Mouse (Mus musculus) erythroblast, embryonic 14.5 days (primary cell): Measurements from ENCODE around the gene Fank1.

Experiments
- GATA1 ChIP-seq: IDR thresholded peaks from 2 replicates; pipeline ENCODE4 v1.6.1; 2012; ENCODE audit warnings: low read length, inconsistent platforms, mixed read lengths
- TAL1 ChIP-seq: IDR thresholded peaks from 3 replicates; pipeline ENCODE4 v1.6.1; 2012; ENCODE audit warnings: low read length, inconsistent platforms, mixed read lengths

DNA sequence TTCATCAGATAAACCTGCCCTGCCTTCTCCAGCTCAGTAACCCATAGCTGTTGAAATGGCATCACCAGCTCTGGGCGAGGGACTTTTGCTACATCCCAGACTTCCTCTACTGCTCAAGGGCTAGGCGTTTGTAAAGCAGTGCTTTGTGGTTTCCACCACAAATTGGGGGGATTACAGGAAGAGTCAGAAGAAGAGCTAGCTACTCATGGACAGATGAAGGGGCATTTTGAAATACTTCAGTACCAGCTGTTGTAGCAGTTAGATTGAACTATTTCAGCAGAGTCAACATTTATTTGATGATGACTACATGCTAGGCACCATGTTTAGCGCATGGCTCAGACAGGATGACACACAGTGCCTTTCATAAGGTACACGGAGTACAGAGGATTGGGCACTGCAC, 93.6 kb downstream of the Fank1 start:
- TF ChIP-seq TAL1, result no peak
- TF ChIP-seq GATA1, result no peak
